In the genomic region with DNA sequence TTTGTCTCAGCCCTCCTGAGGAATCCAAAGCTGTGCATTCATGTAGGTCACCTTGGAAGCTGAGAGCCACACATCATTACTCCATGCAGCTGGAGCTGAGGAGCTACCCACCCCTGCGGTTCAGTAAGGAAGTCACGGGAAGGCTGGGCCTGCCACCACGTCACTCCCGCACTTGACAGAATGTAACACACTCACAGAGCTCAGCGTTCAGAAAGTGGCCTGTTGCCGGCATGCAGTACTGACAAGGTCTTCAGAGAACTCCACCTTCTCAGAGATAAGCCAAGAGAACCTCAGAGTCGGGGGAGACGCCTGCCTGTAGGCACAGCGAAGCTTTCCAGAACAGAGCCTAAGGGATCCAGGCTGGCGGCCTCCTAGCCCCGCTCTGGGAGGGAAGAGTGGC, we compare ENCODE assay signal across 11 mouse cellular contexts. TPM values are rescaled to one million over a fixed set of nuclear protein-coding genes. Genes with fewer than 3 reads are reported as not detected.
DNase-seq lines count a peak whose midpoint lies in the region; ATAC-seq and TF ChIP-seq lines count a peak whose summit lies in the region.
"Had no signal": no experiment of that assay in that cellular context is flagged by ENCODE, and none has a peak within 500 bp of the region (broad histone marks: within the 10 kb centered on the region; RNA-seq: fewer than 3 reads in every experiment).

No protein-coding gene starts in this region.

- H3K27ac ChIP-seq in forebrain, embryonic 11.5 days (ENCODE audit: low read depth, low read length), result no peak overlapping the region
- H3K27ac ChIP-seq in forebrain, embryonic 10.5 days, result no peak overlapping the region
- H3K27ac ChIP-seq in thymus, adult 2 months (ENCODE audit: control insufficient read depth, insufficient read depth, low read length), result no peak overlapping the region
- 0 out of 2 replicates have a peak overlapping the region, but pooled peaks have one; percentile 1 for H3K27ac ChIP-seq in intestine, postnatal 0 days (ENCODE audit: low read depth, low read length)
- 0 out of 2 replicates have a peak overlapping the region, but pooled peaks have one; percentile 15 for H3K27ac ChIP-seq in stomach, embryonic 14.5 days (ENCODE audit: low read length)
- H3K27ac ChIP-seq: hindbrain, embryonic 10.5 days had no signal

- 94% methylated on average over 11 of the region's 11 CpGs for WGBS in forebrain, embryonic 11.5 days
- WGBS in forebrain, embryonic 10.5 days, result 90% methylated on average over 11 of the region's 11 CpGs
- 53% methylated on average over 11 of the region's 11 CpGs for WGBS in thymus, adult 2 months
- 62% methylated on average over 11 of the region's 11 CpGs for WGBS in intestine, postnatal 0 days
- WGBS in stomach, embryonic 14.5 days, result 71% methylated on average over 11 of the region's 11 CpGs

- H3K9ac ChIP-seq in forebrain, embryonic 11.5 days (ENCODE audit: low read length), result no peak overlapping the region
- no peak overlapping the region for H3K9ac ChIP-seq in intestine, postnatal 0 days (ENCODE audit: low read depth, low read length)
- H3K9ac ChIP-seq in stomach, embryonic 14.5 days (replicated peaks; ENCODE audit: low read depth, low read length), result no peak overlapping the region

- H3K4me3 ChIP-seq in forebrain, embryonic 11.5 days (ENCODE audit: low read depth, low read length), result no peak overlapping the region
- no peak overlapping the region for H3K4me3 ChIP-seq in forebrain, embryonic 10.5 days
- no peak overlapping the region for H3K4me3 ChIP-seq in thymus, adult 2 months (ENCODE audit: control insufficient read depth, insufficient read depth, low read length)
- no peak overlapping the region for H3K4me3 ChIP-seq in intestine, postnatal 0 days (ENCODE audit: low read depth, low read length)
- no peak overlapping the region for H3K4me3 ChIP-seq in stomach, embryonic 14.5 days (ENCODE audit: low read depth, low read length)
- H3K4me3 ChIP-seq: hindbrain, embryonic 10.5 days had no signal

- H3K4me1 ChIP-seq in forebrain, embryonic 11.5 days (replicated peaks; ENCODE audit: control insufficient read depth, insufficient read depth, low read length), result no peaks in the 10 kb centered on the region
- peaks cover 19% of the 10 kb centered on the region for H3K4me1 ChIP-seq in forebrain, embryonic 10.5 days
- H3K4me1 ChIP-seq in thymus, adult 2 months (replicated peaks; ENCODE audit: control insufficient read depth, insufficient read depth, low read length), result 0 out of 2 replicates have a peak, but pooled peaks cover 3% of the 10 kb centered on the region
- H3K4me1 ChIP-seq in intestine, postnatal 0 days (replicated peaks; ENCODE audit: control insufficient read depth, insufficient read depth, low read length), result peaks cover 5% of the 10 kb centered on the region
- peaks cover 14% of the 10 kb centered on the region; the same call in 1 of the 2 replicates for H3K4me1 ChIP-seq in stomach, embryonic 14.5 days (ENCODE audit: control insufficient read depth, insufficient read depth, low read length)

- no peak overlapping the region for H3K4me2 ChIP-seq in forebrain, embryonic 11.5 days (ENCODE audit: low read depth, low read length, severe bottlenecking)
- H3K4me2 ChIP-seq in intestine, postnatal 0 days (replicated peaks; ENCODE audit: low read depth), result no peak overlapping the region
- no peak overlapping the region for H3K4me2 ChIP-seq in stomach, embryonic 14.5 days (replicated peaks; ENCODE audit: low read depth, low read length)
- H3K4me2 ChIP-seq: midbrain, embryonic 11.5 days had no signal

- H3K36me3 ChIP-seq in forebrain, embryonic 11.5 days (ENCODE audit: control insufficient read depth, insufficient read depth, low read length), result peaks cover 4% of the 10 kb centered on the region; the same call in 1 of the 2 replicates
- H3K36me3 ChIP-seq in forebrain, embryonic 10.5 days (replicated peaks), result peaks cover 97% of the 10 kb centered on the region
- peaks cover 59% of the 10 kb centered on the region for H3K36me3 ChIP-seq in thymus, adult 2 months (ENCODE audit: control insufficient read depth, insufficient read depth, low read length)
- H3K36me3 ChIP-seq in intestine, postnatal 0 days (ENCODE audit: control insufficient read depth, insufficient read depth), result peaks cover 66% of the 10 kb centered on the region
- H3K36me3 ChIP-seq in stomach, embryonic 14.5 days (ENCODE audit: control insufficient read depth, insufficient read depth, low read length), result peaks cover 49% of the 10 kb centered on the region

- H3K9me3 ChIP-seq in forebrain, embryonic 11.5 days (ENCODE audit: control insufficient read depth, low read length), result no peaks in the 10 kb centered on the region
- H3K9me3 ChIP-seq in forebrain, embryonic 10.5 days, result no peaks in the 10 kb centered on the region
- H3K9me3 ChIP-seq in intestine, postnatal 0 days (ENCODE audit: control insufficient read depth), result no peaks in the 10 kb centered on the region
- no peaks in the 10 kb centered on the region for H3K9me3 ChIP-seq in stomach, embryonic 14.5 days (ENCODE audit: control insufficient read depth, low read depth, low read length)
- H3K9me3 ChIP-seq: hindbrain, embryonic 10.5 days had no signal

- no peak for ATAC-seq in forebrain, embryonic 11.5 days (replicated peaks; ENCODE audit: low FRiP score)
- no peak for ATAC-seq in intestine, postnatal 0 days
- no peak for ATAC-seq in stomach, embryonic 14.5 days (ENCODE audit: insufficient number of reproducible peaks, insufficient read depth, low FRiP score, low read depth)

- H3K27me3 ChIP-seq in forebrain, embryonic 11.5 days (ENCODE audit: control insufficient read depth, insufficient read depth, low read length), result no peaks in the 10 kb centered on the region
- no peaks in the 10 kb centered on the region for H3K27me3 ChIP-seq in forebrain, embryonic 10.5 days (ENCODE audit: poor library complexity, severe bottlenecking)
- no peaks in the 10 kb centered on the region for H3K27me3 ChIP-seq in thymus, adult 2 months (ENCODE audit: control insufficient read depth, insufficient read depth, low read length)
- H3K27me3 ChIP-seq in intestine, postnatal 0 days (replicated peaks; ENCODE audit: control insufficient read depth, insufficient read depth, low read length), result no peaks in the 10 kb centered on the region
- H3K27me3 ChIP-seq in stomach, embryonic 14.5 days (ENCODE audit: control insufficient read depth, insufficient read depth, low read length), result no peaks in the 10 kb centered on the region

- DNase-seq in forebrain, embryonic 11.5 days (ENCODE audit: low spot score), result peak; percentile 42
- no peak for DNase-seq in forebrain, embryonic 10.5 days (ENCODE audit: extremely low spot score, low spot score)
- DNase-seq in thymus, postnatal 14 days, result peak; percentile 23
- no peak for DNase-seq in thymus, adult 2 months
- DNase-seq in retina, postnatal 1 day, result no peak
- no peak for DNase-seq in right cerebral cortex, adult 2 months (ENCODE audit: low spot score in 2 of 2)
- DNase-seq: B cell, adult 2 months had no signal

- TF ChIP-seq POLR2A in thymus, adult 2 months (IDR thresholded peaks at IDR 0.05; ENCODE audit: control insufficient read depth, extremely low read depth, insufficient read depth, low read length, poor library complexity), result no peak

- TF ChIP-seq CTCF in thymus, adult 2 months (IDR thresholded peaks at IDR 0.05; ENCODE audit: borderline replicate concordance, control insufficient read depth, extremely low read depth, insufficient read depth, low read length, poor library complexity), result no peak
- no peak for TF ChIP-seq CTCF in intestine, postnatal 0 days (IDR thresholded peaks at IDR 0.05; ENCODE audit: low read depth)

RNA-seq across cellular contexts. Expression of a gene that starts 18.1 kb away (rescaled TPM):
- 464 and 491 TPM in 2 replicates for polyA plus RNA-seq in forebrain, embryonic 11.5 days (2014; fragmentation: Nextera tagmentation; extraction: Ambion mirVana)
- polyA plus RNA-seq in forebrain, embryonic 10.5 days (2016; fragmentation: Nextera tagmentation; extraction: Ambion mirVana), result 346 and 370 TPM in 2 replicates
- 274 and 275 TPM in 2 replicates for polyA plus RNA-seq in thymus, adult 2 months (2012; rRNA removed)
- polyA plus RNA-seq in intestine, postnatal 0 days (2015; fragmentation: Nextera tagmentation; extraction: Ambion mirVana), result 375 and 413 TPM in 2 replicates
- polyA plus RNA-seq in stomach, embryonic 14.5 days (2014; fragmentation: Nextera tagmentation; extraction: Ambion mirVana), result 468 and 518 TPM in 2 replicates

RNA-seq across cellular contexts. Expression of a gene that starts 45.4 kb away (rescaled TPM):
- polyA plus RNA-seq in forebrain, embryonic 11.5 days (2014; fragmentation: Nextera tagmentation; extraction: Ambion mirVana), result 12.5 and 13.8 TPM in 2 replicates
- 14.2 and 14.3 TPM in 2 replicates for polyA plus RNA-seq in forebrain, embryonic 10.5 days (2016; fragmentation: Nextera tagmentation; extraction: Ambion mirVana)
- 10.8 and 11.3 TPM in 2 replicates for polyA plus RNA-seq in thymus, adult 2 months (2012; rRNA removed)
- polyA plus RNA-seq in intestine, postnatal 0 days (2015; fragmentation: Nextera tagmentation; extraction: Ambion mirVana), result 10.6 and 11.4 TPM in 2 replicates
- polyA plus RNA-seq in stomach, embryonic 14.5 days (2014; fragmentation: Nextera tagmentation; extraction: Ambion mirVana), result 9.0 TPM in 2 replicates

Comparison
In these comparisons a context has a peak if more than half of its experiments do, and no peak if none do; other contexts are left out.
1. DNase-seq: peak in forebrain, embryonic 11.5 days (single experiment) and thymus, postnatal 14 days (single experiment); none in forebrain, embryonic 10.5 days (single experiment), thymus, adult 2 months (single experiment), retina, postnatal 1 day (single experiment) and right cerebral cortex, adult 2 months (0 of 2).
2. H3K27ac ChIP-seq: peak in intestine, postnatal 0 days (single experiment) and stomach, embryonic 14.5 days (single experiment); none in forebrain, embryonic 11.5 days (single experiment), forebrain, embryonic 10.5 days (single experiment) and thymus, adult 2 months (single experiment).